Mouse (Mus musculus) right cerebral cortex, postnatal 14 days (tissue): ENCODE results near the gene Naa25.
A peak's percentile ranks its signal among the peaks of the same experiment; 100 is the strongest.

ENCODE experiments used
- DNase-seq: peaks from one replicate; pipeline ENCODE4 v3.0.0; 2022

The Naa25 gene

DNA sequence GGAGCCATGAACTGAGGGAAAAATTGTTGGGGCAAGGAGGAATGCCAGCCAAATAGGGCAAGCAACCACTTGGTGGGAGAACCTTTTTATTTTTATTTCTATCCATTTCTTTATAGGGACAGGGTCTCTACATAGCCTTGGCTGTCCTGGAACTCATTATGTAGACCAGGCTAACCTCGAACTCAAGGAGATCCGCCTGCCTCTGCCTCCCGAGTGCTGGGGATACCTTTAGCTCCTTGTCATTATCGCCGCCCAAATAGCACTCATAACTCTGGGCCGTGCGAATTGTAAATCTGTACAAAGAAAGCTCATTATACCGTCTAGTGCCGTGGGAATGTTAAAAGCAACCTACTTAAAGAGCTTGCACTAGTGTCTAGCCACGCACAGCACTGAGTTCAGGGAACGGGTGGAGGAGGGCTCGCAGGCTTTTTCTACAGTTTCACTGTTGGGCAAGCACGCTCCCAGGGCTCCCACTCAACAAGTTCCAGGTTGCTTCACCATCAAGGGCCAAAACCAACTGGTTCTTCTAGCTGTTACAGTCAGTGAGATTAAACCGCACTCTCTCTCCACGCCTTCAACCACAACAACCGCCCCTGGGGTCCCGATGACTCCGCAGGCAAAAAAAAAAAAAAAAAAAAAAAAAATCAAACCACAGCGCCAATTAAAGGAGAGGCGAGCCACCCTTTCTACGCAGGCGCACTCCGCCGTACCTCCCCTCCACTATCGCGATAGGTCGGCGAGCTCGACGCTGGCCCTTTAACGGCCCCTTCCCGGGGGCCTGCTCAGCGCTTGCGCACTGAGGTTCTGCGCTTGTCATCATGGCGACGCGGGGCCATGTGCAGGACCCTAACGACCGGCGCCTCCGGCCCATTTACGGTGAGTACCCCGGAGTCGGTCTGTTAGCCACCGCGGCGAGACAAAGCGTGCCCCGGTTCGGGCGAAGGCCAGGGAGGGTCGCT lies at the start of gene Naa25:
Naa25 (plus strand) TSS at position 750 of the 959 bp plus-strand sequence.
- peak; percentile 97 for DNase-seq

DNA sequence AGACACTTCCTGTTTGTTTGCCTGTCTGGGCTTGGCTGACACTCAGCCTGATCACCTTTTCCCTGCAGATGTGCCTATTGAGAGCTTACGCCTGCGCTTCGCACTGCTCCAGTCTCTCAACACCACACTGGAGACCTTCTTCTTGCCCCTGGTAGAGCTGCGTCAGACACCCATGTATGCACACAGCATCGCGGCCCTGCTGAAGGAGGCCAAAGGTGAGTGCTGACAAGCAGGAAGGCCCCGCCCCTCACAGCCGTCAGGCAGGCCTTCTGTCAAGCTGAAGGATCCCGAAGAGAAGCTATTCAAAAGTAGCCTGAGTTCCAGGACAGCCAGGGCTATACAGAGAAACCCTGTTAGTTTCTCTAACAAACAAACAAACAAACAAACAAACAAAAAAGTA lies 38.5 kb upstream of the Naa25 start:
- DNase-seq = no peak

DNA sequence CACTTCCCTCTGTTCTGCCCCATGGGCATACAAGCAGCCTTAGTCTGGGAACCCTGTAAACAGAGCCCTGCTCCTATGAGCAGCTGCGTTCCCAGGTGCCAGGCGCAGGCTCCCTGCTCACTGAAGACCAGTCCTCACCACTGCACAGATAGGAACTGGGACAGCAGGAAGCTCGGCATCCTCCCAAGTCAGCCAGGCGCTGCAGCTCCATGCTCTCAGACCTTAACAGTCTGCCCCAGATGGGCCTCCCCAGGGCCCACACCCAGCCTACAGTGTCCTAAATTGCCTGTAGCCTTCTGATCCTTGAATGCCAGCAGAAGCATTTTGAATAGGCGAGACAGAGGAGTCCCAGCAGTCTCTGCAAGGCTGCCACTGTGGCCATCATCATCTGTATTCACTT lies 36.0 kb upstream of the Naa25 start:
- no peak for DNase-seq

GRCm38 (mm10) chr5:121363441-121363840 lies 34.3 kb upstream of the Naa25 start:
- no peak for DNase-seq

DNA sequence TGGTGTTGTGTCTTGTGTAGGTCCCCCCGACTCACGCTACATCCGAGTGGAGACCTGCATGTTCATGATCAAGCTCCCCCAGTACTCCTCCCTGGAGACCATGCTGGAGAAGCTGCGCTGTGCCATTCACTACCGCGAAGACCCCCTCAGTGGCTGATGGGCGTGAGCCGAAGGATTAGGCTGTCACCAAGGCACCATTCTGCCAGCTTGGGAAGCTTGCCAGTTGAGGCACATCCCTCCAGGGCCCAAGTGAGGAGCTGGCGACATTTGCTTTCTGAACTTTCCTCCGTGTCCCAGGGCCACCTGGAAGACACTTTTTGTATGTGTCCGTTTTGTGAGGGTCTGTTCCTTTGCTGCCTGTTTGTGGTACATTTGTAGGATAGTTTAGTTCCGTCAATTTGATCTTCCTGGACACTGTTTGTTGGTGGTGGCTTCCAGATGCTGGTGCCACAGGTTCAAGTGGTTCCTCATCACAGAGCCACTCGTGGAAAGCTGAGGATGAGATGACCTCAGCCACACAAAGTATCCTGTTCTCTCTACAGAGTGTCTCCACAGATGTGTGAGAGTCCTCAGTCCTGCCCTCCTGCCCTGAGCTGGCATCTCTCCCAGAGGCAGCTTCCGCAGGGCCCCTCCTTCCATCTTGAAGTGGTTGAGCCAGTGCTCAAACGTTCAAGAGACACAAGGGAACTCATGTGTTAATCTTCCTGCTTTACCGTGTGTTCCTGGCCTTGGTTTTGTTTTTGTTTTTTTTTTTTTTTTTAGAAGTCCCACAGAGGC lies 31.1 kb upstream of the Naa25 start:
- DNase-seq = no peak

- no peak for DNase-seq
Measured at GRCm38 (mm10) chr5:121367255-121367654, 30.5 kb upstream of the Naa25 start.

- no peak for DNase-seq
Measured at GRCm38 (mm10) chr5:121371712-121372111, 26.0 kb upstream of the Naa25 start.

DNA sequence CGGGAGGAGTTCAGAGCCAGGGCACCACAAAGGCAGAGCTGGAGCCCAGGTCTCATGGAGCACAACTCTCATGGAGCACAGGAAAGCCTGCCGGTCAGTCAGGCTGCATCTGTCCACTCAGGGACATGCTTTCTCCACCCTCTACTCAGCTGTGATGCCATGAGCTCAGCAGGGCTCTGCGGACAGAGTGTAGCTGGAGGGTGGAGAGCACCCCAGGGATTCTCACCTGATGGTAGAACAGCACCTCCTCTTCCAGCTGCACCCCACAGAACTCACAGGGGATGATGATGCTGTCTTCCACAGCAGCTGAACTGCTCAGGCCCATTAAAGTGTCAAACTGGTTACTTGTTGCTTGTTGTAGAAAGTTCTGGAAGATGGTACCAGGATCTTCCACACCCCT lies 22.9 kb upstream of the Naa25 start:
- DNase-seq = no peak

DNA sequence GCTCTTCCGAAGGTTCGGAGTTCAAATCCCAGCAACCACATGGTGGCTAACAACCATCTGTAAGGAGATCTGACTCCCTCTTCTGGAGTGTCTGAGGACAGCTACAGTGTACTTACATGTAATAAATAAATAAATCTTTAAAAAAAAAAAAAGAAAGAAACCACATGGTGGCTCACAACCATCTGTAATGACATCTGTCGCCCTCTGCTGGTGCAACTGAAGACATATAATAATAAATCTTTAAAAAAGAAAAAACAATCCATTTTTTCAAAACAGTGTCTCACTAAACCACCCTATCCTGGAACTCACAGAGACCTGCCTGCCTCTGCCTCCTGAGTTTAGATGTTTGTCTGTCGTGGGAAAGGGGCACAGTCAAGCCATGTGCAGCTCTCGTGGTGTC lies 20.8 kb upstream of the Naa25 start:
- DNase-seq = peak; percentile 71

DNA sequence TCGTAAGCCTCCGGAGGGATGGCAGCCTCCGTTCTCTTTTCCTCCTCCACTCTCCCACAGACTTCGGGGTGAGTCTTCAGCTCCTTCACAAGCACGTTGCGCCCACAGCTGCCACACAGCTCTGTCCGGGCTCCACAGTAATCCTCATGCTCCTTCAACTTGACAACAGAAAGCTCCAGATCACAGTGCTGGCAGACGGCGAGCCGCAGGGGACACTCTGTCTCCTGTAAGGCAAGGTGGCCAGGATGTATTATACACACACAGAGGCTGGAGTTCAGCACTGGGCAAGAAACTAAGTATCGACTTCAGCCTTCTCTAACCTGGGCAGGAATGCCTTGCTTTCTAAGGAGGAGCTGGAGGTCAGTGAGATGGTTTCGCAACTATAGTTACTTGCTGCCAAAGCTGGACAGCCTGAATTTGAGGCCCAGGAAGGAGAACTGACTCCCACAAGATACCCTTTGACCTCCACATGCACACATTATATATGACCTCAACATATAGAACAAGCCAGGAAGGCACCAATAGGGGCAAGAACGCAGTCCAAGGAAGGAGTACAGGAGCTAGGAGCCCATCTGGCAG lies 19.0 kb upstream of the Naa25 start:
- DNase-seq = no peak

- no peak for DNase-seq
Measured at GRCm38 (mm10) chr5:121380692-121381091, 17.0 kb upstream of the Naa25 start.

GRCm38 (mm10) chr5:121383857-121384756 lies 13.6 kb upstream of the Naa25 start:
- no peak for DNase-seq

- DNase-seq = peak; percentile 40
Measured at GRCm38 (mm10) chr5:121384757-121385460, 12.8 kb upstream of the Naa25 start.

- peak; percentile 94 for DNase-seq
Measured at GRCm38 (mm10) chr5:121385461-121386119, 12.1 kb upstream of the Naa25 start, which contains the start of gene Trafd1. Gene Trafd1 (minus strand): TSS chr5:121385632.

DNA sequence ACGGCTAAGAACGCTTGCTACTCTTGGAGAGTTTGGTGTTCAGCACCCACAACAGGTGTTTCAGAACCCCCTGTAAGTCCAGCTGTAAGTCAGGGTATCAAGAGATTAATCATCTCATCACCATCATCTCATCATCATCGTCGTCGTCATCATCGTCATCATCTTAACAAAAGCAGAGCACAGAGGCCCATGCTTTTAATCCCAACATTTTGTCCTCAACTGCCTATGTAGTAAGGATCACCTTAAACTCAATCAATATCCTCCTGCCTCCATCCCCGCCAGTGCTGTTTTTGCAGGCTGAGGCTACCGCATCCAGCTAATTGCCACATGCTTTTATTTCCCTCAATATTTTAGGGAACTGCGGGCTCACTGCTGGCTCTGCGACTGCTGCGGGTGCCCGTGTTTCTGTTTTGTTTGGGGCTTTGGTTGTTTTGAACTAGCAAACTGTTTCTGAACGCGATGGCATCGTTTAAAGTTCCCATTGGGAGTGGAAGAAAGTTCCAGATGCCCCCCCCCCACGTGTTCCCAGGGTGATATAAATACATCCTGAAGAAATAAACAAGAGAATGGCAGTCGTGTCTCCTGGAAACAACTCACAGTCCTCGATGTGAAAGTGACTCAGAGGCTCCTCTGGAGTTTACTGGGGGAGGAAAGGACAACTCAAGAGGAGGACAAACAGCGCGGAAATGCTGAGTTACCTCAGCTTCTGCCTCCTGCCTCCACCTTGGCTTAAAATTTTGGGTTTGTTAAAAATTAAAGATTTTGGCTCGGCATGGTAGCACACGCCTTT lies 11.4 kb upstream of the Naa25 start:
- DNase-seq = no peak

DNA sequence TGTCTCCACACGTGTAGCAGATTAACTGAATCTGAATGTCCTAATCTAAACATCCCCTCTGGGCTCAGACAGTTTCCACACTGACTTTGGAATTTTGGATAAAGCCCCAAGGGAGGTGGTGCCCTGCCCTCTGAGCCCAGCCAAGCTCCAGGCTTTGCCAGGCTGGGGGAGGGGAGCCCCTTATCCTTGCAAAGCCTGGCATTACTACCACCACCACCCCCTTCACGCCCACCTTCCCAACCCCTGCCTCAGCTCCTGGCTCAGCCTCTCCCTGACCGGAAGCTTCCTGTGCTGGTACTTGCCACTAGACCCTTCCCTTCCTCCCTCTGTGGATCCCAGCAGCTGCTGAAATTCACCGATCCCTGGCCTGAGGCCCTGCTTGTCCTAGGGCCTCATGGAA lies 10.6 kb upstream of the Naa25 start:
- DNase-seq = no peak

DNA sequence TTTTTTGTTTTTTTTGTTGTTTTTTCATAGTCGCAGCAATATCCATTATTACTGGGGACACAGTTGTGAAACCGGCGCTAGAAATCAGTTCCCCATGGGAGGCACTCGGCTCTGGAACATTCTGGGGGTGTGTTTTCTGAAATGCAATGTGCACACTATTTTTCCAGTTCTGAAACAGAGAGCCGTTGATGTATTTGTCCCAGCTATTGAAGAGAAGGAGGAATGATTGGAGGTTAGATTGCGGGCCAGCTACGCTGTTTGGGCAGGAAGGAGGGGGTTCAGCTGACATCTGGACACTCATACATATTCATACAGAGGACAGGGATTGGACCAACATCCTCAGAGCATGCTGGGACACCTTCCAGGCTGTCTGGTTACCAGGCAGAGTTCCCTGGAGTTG lies 8.6 kb upstream of the Naa25 start:
- DNase-seq = no peak

DNA sequence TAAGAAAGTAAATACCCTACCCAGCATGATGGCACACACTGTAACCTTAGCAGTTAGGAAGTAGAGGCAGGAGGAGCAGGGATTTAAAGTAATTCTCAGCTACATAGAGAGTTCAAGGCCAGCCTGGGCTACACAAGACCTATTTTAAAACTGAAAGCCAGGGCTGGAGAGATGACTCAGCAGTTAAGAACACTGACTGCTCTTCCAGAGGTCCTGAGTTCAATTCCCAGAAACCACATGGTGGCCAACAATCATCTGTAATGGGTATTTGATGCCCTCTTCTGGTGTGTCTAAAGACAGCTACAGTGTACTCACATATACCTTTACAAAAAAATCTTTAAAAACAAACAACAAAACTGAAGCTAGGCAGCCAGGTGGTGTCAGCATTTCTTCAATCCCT lies 8.0 kb upstream of the Naa25 start:
- no peak for DNase-seq

GRCm38 (mm10) chr5:121392667-121393380 lies 4.9 kb upstream of the Naa25 start:
- no peak for DNase-seq

DNA sequence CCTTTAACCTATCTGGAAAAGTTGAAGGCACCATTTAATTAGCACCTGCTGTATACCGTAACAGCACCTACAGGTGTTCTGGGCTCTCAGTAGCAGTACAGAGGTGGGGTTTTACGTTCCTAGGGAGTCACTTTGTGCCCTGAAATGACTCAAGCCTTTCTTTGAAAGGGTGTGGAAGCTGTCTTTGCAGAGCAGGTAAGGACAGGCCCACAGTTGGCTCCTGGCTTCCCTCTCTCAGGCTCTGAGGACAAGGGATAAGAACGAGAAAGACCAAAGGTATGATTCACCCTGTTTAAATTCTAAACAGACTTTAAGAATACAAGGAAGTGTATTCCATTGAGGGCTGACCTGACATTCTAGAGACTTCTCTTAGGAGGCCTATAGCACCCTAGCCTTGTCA lies 4.3 kb upstream of the Naa25 start:
- no peak for DNase-seq
